Mouse (Mus musculus) spleen, postnatal 14 days (tissue): ENCODE measurements around the gene Tob2.

ENCODE experiments used
- DNase-seq, 2 experiments: peaks; one replicate each; pipeline ENCODE4 v3.0.0; 2021 to 2022; ENCODE audit warnings: low spot score in 2 of 2

The Tob2 gene

GRCm38 (mm10) chr15:81860471-81861135 lies 2.0 kb upstream of the Tob2 start:
- DNase-seq, result peak in 1 of 2 experiments; percentile 14

- peak; percentile 44 to 56 for DNase-seq
Observed at GRCm38 (mm10) chr15:81859330-81860255, 997 bp upstream of the Tob2 start.

- DNase-seq, result peak; percentile 84 to 91
Observed at GRCm38 (mm10) chr15:81858138-81858516, 469 bp downstream of the Tob2 start.

- peak in 1 of 2 experiments; percentile 32 for DNase-seq
Observed at GRCm38 (mm10) chr15:81857724-81858116, 876 bp downstream of the Tob2 start.

- peak in 1 of 2 experiments; percentile 11 for DNase-seq
Observed at GRCm38 (mm10) chr15:81856938-81857723, 1.5 kb downstream of the Tob2 start.

GRCm38 (mm10) chr15:81856030-81856790 lies 2.4 kb downstream of the Tob2 start:
- peak; percentile 57 to 74 for DNase-seq

- no peak for DNase-seq
Observed at GRCm38 (mm10) chr15:81853081-81853480, 5.5 kb downstream of the Tob2 start.

GRCm38 (mm10) chr15:81852411-81853000 lies 6.1 kb downstream of the Tob2 start:
- DNase-seq, result no peak

GRCm38 (mm10) chr15:81851375-81851774 lies 7.2 kb downstream of the Tob2 start:
- no peak for DNase-seq

GRCm38 (mm10) chr15:81850718-81851117 lies 7.9 kb downstream of the Tob2 start:
- DNase-seq, result no peak

- DNase-seq, result no peak
Observed at GRCm38 (mm10) chr15:81849104-81849503, 9.5 kb downstream of the Tob2 start.

- peak in 1 of 2 experiments; percentile 57 for DNase-seq
Observed at GRCm38 (mm10) chr15:81848301-81848700, 10.3 kb downstream of the Tob2 start.

- no peak for DNase-seq
Observed at GRCm38 (mm10) chr15:81847861-81848260, 10.7 kb downstream of the Tob2 start.

GRCm38 (mm10) chr15:81847161-81847560 lies 11.4 kb downstream of the Tob2 start:
- no peak for DNase-seq

GRCm38 (mm10) chr15:81846755-81847154 lies 11.8 kb downstream of the Tob2 start:
- no peak for DNase-seq

GRCm38 (mm10) chr15:81845724-81846123 lies 12.9 kb downstream of the Tob2 start:
- no peak for DNase-seq

- no peak for DNase-seq
Observed at GRCm38 (mm10) chr15:81845033-81845625, 13.5 kb downstream of the Tob2 start.

- DNase-seq, result no peak
Observed at GRCm38 (mm10) chr15:81842275-81842674, 16.3 kb downstream of the Tob2 start.

- no peak for DNase-seq
Observed at GRCm38 (mm10) chr15:81840306-81840705, 18.3 kb downstream of the Tob2 start.

GRCm38 (mm10) chr15:81839634-81840033 lies 19.0 kb downstream of the Tob2 start:
- no peak for DNase-seq
